Mouse (Mus musculus) Patski (cell line): ENCODE measurements around the gene Ywhae. TPM values are rescaled to one million over a fixed set of nuclear protein-coding genes. Genes with fewer than 3 reads are reported as not detected.

Experiments
- ATAC-seq: fragments of 100-300 bp; one replicate; pipeline ENCODE4 v1.8.0; 2021
- CTCF ChIA-PET: fragments of 350-600 bp; sonication (Branson Sonifier 250); formaldehyde crosslinking; loops from one replicate; lab custom pipeline; 2022; ENCODE audit warnings: inconsistent platforms; lab: Charles Lee
- POLR2A ChIA-PET: fragments of 350-600 bp; sonication (Branson Sonifier 250); formaldehyde crosslinking; loops from one replicate; lab custom pipeline; 2022; ENCODE audit warnings: antibody characterized with exemption, inconsistent platforms; lab: Charles Lee
- DNase-seq: peaks from one replicate; pipeline ENCODE4 v3.0.0-alpha.2; 2011; ENCODE audit warnings: low read depth, low spot score
- H3K27me3 ChIP-seq: fragments of 371-371 bp; one replicate; pipeline ENCODE4 v1.5.1; 2021
- CTCF ChIP-seq: fragments of 100-300 bp; IDR thresholded peaks from one replicate; pipeline ENCODE4 v1.5.1; 2021
- in situ Hi-C: fragments of 300-500 bp; cut with MboI; formaldehyde crosslinking; loops from 3 replicates; pipeline ENCODE4 v1.11.1; 2018; ENCODE audit warnings: low pct_unique_long_range_greater_than_20kb, mixed read lengths
- polyA plus RNA-seq: library from polyadenylated mRNA; unstranded; gene quantifications from one replicate; pipeline ENCODE4 v1.2.3, GENCODE M21; 2021

Ywhae gene
- polyA plus RNA-seq, 1 experiment from 2014 or later, result 860 TPM

- H3K27me3 ChIP-seq, result no peaks in the 10 kb centered on the region
- DNase-seq, result no peak
- TF ChIP-seq CTCF, result no peak
- CTCF ChIA-PET, result interaction anchor here (1.9 kb wide), 1 partner anchor 10 kb away, joined by 7 read pairs; no protein-coding TSS in a partner anchor
- in situ Hi-C loops, result no loop called here
- ATAC-seq, result no peak
- POLR2A ChIA-PET, result interaction anchor here (0.6 kb wide), 1 partner anchor 141 kb away, joined by 3 read pairs; no protein-coding TSS in a partner anchor
Observed at GRCm38 (mm10) chr11:75792535-75792934, 59.9 kb downstream of the Ywhae start.

- no peak for ATAC-seq
- ChIA-PET CTCF (interaction anchor here (1.9 kb wide), 1 partner anchor 10 kb away, joined by 7 read pairs; no protein-coding TSS in a partner anchor), POLR2A (no interaction called here)
- H3K27me3 ChIP-seq, result no peaks in the 10 kb centered on the region
- in situ Hi-C loops, result no loop called here
- no peak for TF ChIP-seq CTCF
- DNase-seq, result no peak
Observed at GRCm38 (mm10) chr11:75793351-75793750, 60.7 kb downstream of the Ywhae start.

- DNase-seq (no peak), ATAC-seq (no peak)
- ChIA-PET POLR2A (no interaction called here), CTCF (interaction anchor here (1.9 kb wide), 1 partner anchor 12 kb away, joined by 7 read pairs; no protein-coding TSS in a partner anchor)
- TF ChIP-seq CTCF, result no peak
- H3K27me3 ChIP-seq, result no peaks in the 10 kb centered on the region
- in situ Hi-C loops, result no loop called here
Observed at GRCm38 (mm10) chr11:75794602-75795320, 62.1 kb downstream of the Ywhae start.

DNA sequence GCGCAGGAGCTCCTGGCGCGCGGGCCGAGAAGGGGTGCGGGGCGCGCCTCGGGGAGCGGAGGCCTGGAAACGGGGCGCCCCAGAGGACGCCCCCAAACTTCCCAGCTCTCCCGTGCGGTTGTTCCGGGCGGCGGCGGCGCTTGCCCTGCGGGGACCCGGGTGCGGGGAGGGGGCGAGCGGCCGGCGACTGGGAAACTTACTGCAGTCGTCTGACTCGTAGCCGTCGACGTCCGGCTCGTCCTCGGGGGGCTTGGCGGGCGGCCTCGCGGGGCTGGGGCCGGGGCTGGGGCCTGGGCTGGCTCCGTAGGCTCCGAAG, 62.6 kb downstream of the Ywhae start:
- ChIA-PET CTCF (no interaction called here), POLR2A (no interaction called here)
- no peak for ATAC-seq
- no peaks in the 10 kb centered on the region for H3K27me3 ChIP-seq
- in situ Hi-C loops, result no loop called here
- TF ChIP-seq CTCF, result no peak
- no peak for DNase-seq

- ChIA-PET CTCF (no interaction called here), POLR2A (no interaction called here)
- TF ChIP-seq CTCF, result no peak
- ATAC-seq, result no peak
- H3K27me3 ChIP-seq, result no peaks in the 10 kb centered on the region
- in situ Hi-C loops, result no loop called here
- DNase-seq, result no peak
Observed at GRCm38 (mm10) chr11:75796029-75796445, 63.4 kb downstream of the Ywhae start, which contains the start of gene Doc2b. Doc2b (minus strand) TSS chr11:75796049.

GRCm38 (mm10) chr11:75796536-75797246, 64.0 kb downstream of the Ywhae start:
- in situ Hi-C loops, result no loop called here

DNA sequence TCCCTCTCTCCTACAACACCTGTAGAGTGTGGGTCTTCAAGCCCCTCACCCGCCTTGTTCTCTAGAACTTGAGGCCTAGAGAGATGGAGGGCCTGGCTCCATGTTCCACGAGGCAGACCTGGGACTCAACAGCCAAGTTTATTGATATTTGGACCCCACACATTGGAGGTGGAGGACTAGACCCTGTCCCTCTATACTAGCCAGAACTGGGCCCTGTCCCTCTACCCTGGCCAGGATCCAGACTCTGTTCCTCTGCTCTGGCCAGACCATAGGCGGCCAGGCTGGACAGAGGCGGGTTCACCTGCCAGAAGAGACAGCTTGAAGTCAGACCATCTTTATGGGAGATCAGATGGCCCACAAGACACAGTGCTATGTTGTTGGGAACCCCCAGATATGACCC, 68.7 kb downstream of the Ywhae start:
- H3K27me3 ChIP-seq, result peaks cover 6% of the 10 kb centered on the region
- POLR2A ChIA-PET, result no interaction called here
- CTCF ChIA-PET, result no interaction called here
- TF ChIP-seq CTCF, result no peak
- no peak for DNase-seq
- no peak for ATAC-seq
- in situ Hi-C loops, result no loop called here

More at GRCm38 (mm10) chr11:75796536-75797246, 64.0 kb downstream of the Ywhae start:
- no peak for DNase-seq
- ATAC-seq, result no peak
- no peaks in the 10 kb centered on the region for H3K27me3 ChIP-seq
- TF ChIP-seq CTCF, result no peak
- ChIA-PET POLR2A (no interaction called here), CTCF (no interaction called here)

DNA sequence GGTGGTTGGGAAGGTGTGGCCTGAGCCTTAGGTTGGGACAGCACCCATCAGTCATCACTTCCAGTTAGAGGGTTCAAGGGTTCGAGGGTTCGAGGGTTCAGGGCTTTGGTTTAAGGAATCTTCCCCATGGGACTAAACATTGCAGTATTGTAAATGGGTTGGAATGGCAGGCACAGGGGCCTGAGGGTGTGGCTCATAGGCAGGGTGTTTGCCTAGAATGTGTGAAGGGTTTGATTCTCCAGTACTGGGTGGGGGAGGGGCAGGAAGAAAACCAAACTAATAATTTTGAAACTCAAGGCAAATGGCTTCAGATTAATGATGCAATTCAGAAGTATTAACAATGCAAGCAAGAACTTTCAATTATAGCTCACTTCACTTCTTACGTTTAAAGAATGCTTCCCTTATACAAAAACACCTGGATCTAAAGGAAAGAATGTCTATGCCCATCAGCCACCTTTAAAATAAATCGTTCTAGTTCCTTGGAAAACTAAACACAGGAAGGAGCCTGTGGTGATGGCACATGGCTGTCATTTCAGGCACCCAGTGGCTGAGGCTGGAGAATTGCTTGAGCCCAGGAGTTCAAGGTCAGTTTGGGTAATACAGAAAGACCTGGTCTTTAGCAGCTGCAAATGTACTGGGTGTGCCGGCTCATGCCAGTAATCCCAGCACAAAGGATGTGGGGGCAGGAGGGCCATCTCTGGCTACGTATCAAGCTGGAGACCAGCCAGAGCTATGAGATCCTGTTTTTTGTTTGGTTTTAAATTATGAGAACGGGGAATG, 69.3 kb downstream of the Ywhae start:
- ChIA-PET POLR2A (no interaction called here), CTCF (interaction anchor here (1.4 to 1.8 kb wide), 2 partner anchors 10 to 15 kb away, joined by 4 to 6 read pairs; no protein-coding TSS in a partner anchor)
- ATAC-seq, result peak; percentile 36
- DNase-seq, result no peak
- H3K27me3 ChIP-seq, result peaks cover 6% of the 10 kb centered on the region
- in situ Hi-C loops, result no loop called here
- no peak for TF ChIP-seq CTCF

- POLR2A ChIA-PET, result no interaction called here
- CTCF ChIA-PET, result interaction anchor here (1.2 kb wide), 1 partner anchor 12 kb away, joined by 3 read pairs; no protein-coding TSS in a partner anchor
- peaks cover 6% of the 10 kb centered on the region for H3K27me3 ChIP-seq
- no peak for TF ChIP-seq CTCF
- in situ Hi-C loops, result no loop called here
- ATAC-seq (no peak), DNase-seq (no peak)
Observed at GRCm38 (mm10) chr11:75807486-75807885, 74.8 kb downstream of the Ywhae start.

GRCm38 (mm10) chr11:75810526-75810925, 77.9 kb downstream of the Ywhae start:
- TF ChIP-seq CTCF, result no peak
- in situ Hi-C loops, result no loop called here
- DNase-seq (no peak), ATAC-seq (no peak)
- no peaks in the 10 kb centered on the region for H3K27me3 ChIP-seq
- ChIA-PET CTCF (interaction anchor here (1.5 kb wide), 1 partner anchor 102 kb away, joined by 3 read pairs; no protein-coding TSS in a partner anchor), POLR2A (interaction anchor here (0.6 kb wide), 1 partner anchor 101 kb away, joined by 4 read pairs; no protein-coding TSS in a partner anchor)
